Mouse (Mus musculus) hindbrain, embryonic 14.5 days (tissue): ENCODE data around the gene Adamts20. TPM values are rescaled to one million over a fixed set of nuclear protein-coding genes. Genes with fewer than 3 reads are reported as not detected.

Experiments used
- ATAC-seq: fragments of 200-750 bp; cut with Nextera tagmentation; 2 replicates; pipeline ENCODE4 v1.8.0; 2017; ENCODE audit warnings: moderate number of reproducible peaks, mild to moderate bottlenecking, moderate TSS enrichment, moderate library complexity; ENCODE audit not compliant: low FRiP score
- DNase-seq: peaks from one replicate; pipeline ENCODE4 v3.0.0-alpha.2; 2015; ENCODE audit warnings: low spot score
- H3K27ac ChIP-seq: fragments of 300-500 bp; sonication (generic); 2 replicates; pipeline ENCODE4 v1.5.1; 2014; ENCODE audit warnings: mild to moderate bottlenecking, moderate library complexity
- H3K27me3 ChIP-seq: fragments of 300-500 bp; sonication (generic); 2 replicates; pipeline ENCODE4 v1.6.1; 2014; ENCODE audit warnings: mild to moderate bottlenecking, low read length, mixed read lengths; ENCODE audit not compliant: control insufficient read depth, insufficient read depth
- H3K36me3 ChIP-seq: fragments of 300-500 bp; sonication (generic); replicated peaks from 2 replicates; pipeline ENCODE4 v1.6.1; 2014; ENCODE audit not compliant: control insufficient read depth, insufficient read depth
- H3K4me1 ChIP-seq: fragments of 300-500 bp; sonication (generic); replicated peaks from 2 replicates; pipeline ENCODE4 v1.6.1; 2014; ENCODE audit warnings: antibody characterized with exemption, low read length, mixed read lengths; ENCODE audit not compliant: control insufficient read depth, insufficient read depth
- H3K4me2 ChIP-seq: fragments of 300-500 bp; sonication (generic); replicated peaks from 2 replicates; pipeline ENCODE4 v1.6.1; 2014; ENCODE audit warnings: mild to moderate bottlenecking, moderate library complexity
- H3K4me3 ChIP-seq: fragments of 300-500 bp; sonication (generic); replicated peaks from 2 replicates; pipeline ENCODE4 v1.5.1; 2014; ENCODE audit warnings: mild to moderate bottlenecking, low read length
- H3K9ac ChIP-seq: fragments of 300-500 bp; sonication (generic); 2 replicates; pipeline ENCODE4 v1.6.1; 2014
- H3K9me3 ChIP-seq: fragments of 300-500 bp; sonication (generic); 2 replicates; pipeline ENCODE4 v1.6.1; 2016; ENCODE audit warnings: low read length; ENCODE audit not compliant: control insufficient read depth
- WGBS: fragments of 180-500 bp; shearing (Covaris S2); extraction: QIAGEN DNeasy Blood & Tissue Kit; methylation state at CpG from one replicate; pipeline ENCODE4 v1.1.7; 2014; 5-methylcytosine and 5-hydroxymethylcytosine counted together
- polyA plus RNA-seq: library from polyadenylated mRNA; unstranded; fragments of >200 nt; fragmentation: Nextera tagmentation; extraction: Ambion mirVana; gene quantifications from 2 replicates; pipeline ENCODE4 v1.2.1, GENCODE M21; 2014

Adamts20 gene
- polyA plus RNA-seq, 1 experiment from 2014 or later: 4.9 TPM

- 82% methylated on average over 2 of the region's 2 CpGs for WGBS
- H3K9me3 ChIP-seq: no peaks in the 10 kb centered on the region
- no peaks in the 10 kb centered on the region for H3K27me3 ChIP-seq
- no peak overlapping the region for H3K9ac ChIP-seq
- H3K36me3 ChIP-seq: no peaks in the 10 kb centered on the region
- no peak overlapping the region for H3K27ac ChIP-seq
- H3K4me2 ChIP-seq: no peak overlapping the region
- DNase-seq (no peak), ATAC-seq (no peak)
- H3K4me1 ChIP-seq: no peaks in the 10 kb centered on the region
- no peak overlapping the region for H3K4me3 ChIP-seq
These were observed 228.5 kb downstream of the Adamts20 start for GRCm38 (mm10) chr15:94236726-94237125.

GRCm38 (mm10) chr15:94236121-94236520, 229.1 kb downstream of the Adamts20 start:
- no peak for DNase-seq
- H3K9me3 ChIP-seq: no peaks in the 10 kb centered on the region
- H3K4me3 ChIP-seq: no peak overlapping the region
- no peaks in the 10 kb centered on the region for H3K27me3 ChIP-seq
- no peaks in the 10 kb centered on the region for H3K4me1 ChIP-seq
- no peak overlapping the region for H3K4me2 ChIP-seq
- no peak overlapping the region for H3K9ac ChIP-seq
- WGBS: 94% methylated on average over 3 of the region's 3 CpGs
- H3K27ac ChIP-seq: no peak overlapping the region
- ATAC-seq: no peak
- H3K36me3 ChIP-seq: no peaks in the 10 kb centered on the region

GRCm38 (mm10) chr15:94235190-94235589, 230.0 kb downstream of the Adamts20 start:
- H3K9me3 ChIP-seq: no peaks in the 10 kb centered on the region
- no peak overlapping the region for H3K4me3 ChIP-seq
- no peaks in the 10 kb centered on the region for H3K36me3 ChIP-seq
- WGBS: 95% methylated on average over 2 of the region's 2 CpGs
- no peaks in the 10 kb centered on the region for H3K4me1 ChIP-seq
- H3K9ac ChIP-seq: no peak overlapping the region
- no peak overlapping the region for H3K4me2 ChIP-seq
- no peaks in the 10 kb centered on the region for H3K27me3 ChIP-seq
- no peak overlapping the region for H3K27ac ChIP-seq
- no peak for DNase-seq
- no peak for ATAC-seq

- H3K4me1 ChIP-seq: no peaks in the 10 kb centered on the region
- no peak overlapping the region for H3K4me3 ChIP-seq
- 56% methylated on average over 5 of the region's 5 CpGs for WGBS
- no peaks in the 10 kb centered on the region for H3K27me3 ChIP-seq
- no peaks in the 10 kb centered on the region for H3K36me3 ChIP-seq
- H3K9ac ChIP-seq: no peak overlapping the region
- ATAC-seq (no peak), DNase-seq (no peak)
- no peaks in the 10 kb centered on the region for H3K9me3 ChIP-seq
- 0 out of 2 replicates have a peak overlapping the region, but pooled peaks have one; percentile 9 for H3K27ac ChIP-seq
- no peak overlapping the region for H3K4me2 ChIP-seq
These were observed 234.0 kb downstream of the Adamts20 start for GRCm38 (mm10) chr15:94231246-94231645.

- DNase-seq (no peak), ATAC-seq (no peak)
- H3K4me2 ChIP-seq: no peak overlapping the region
- no peaks in the 10 kb centered on the region for H3K27me3 ChIP-seq
- H3K27ac ChIP-seq: no peak overlapping the region
- H3K4me1 ChIP-seq: no peaks in the 10 kb centered on the region; the same call in 1 of the 2 replicates
- H3K9ac ChIP-seq: no peak overlapping the region
- H3K9me3 ChIP-seq: no peaks in the 10 kb centered on the region
- H3K4me3 ChIP-seq: no peak overlapping the region
- 92% methylated on average over 1 of the region's 1 CpGs for WGBS
- no peaks in the 10 kb centered on the region for H3K36me3 ChIP-seq
These were observed 237.8 kb downstream of the Adamts20 start for GRCm38 (mm10) chr15:94227388-94227787.

GRCm38 (mm10) chr15:94223101-94223500, 242.1 kb downstream of the Adamts20 start:
- ATAC-seq: no peak
- 49% methylated on average over 8 of the region's 8 CpGs for WGBS
- no peaks in the 10 kb centered on the region for H3K36me3 ChIP-seq
- no peaks in the 10 kb centered on the region; the same call in none of the 2 replicates for H3K4me1 ChIP-seq
- H3K27me3 ChIP-seq: no peaks in the 10 kb centered on the region
- no peak overlapping the region for H3K27ac ChIP-seq
- H3K4me2 ChIP-seq: no peak overlapping the region
- DNase-seq: no peak
- H3K9me3 ChIP-seq: no peaks in the 10 kb centered on the region
- no peak overlapping the region for H3K9ac ChIP-seq
- H3K4me3 ChIP-seq: no peak overlapping the region

- no peak overlapping the region for H3K9ac ChIP-seq
- H3K36me3 ChIP-seq: no peaks in the 10 kb centered on the region
- H3K27ac ChIP-seq: no peak overlapping the region
- no peaks in the 10 kb centered on the region for H3K27me3 ChIP-seq
- ATAC-seq (no peak), DNase-seq (no peak)
- no peaks in the 10 kb centered on the region for H3K9me3 ChIP-seq
- 59% methylated on average over 8 of the region's 8 CpGs for WGBS
- no peaks in the 10 kb centered on the region; the same call in none of the 2 replicates for H3K4me1 ChIP-seq
- no peak overlapping the region for H3K4me2 ChIP-seq
- H3K4me3 ChIP-seq: no peak overlapping the region
These were observed 244.5 kb downstream of the Adamts20 start for GRCm38 (mm10) chr15:94220686-94221085.

Other genes starting within 250 kb of the Adamts20 start
- gene Pus7l, start 78.1 kb upstream of the Adamts20 start, polyA plus RNA-seq: 6.5 and 6.7 TPM in 2 replicates
- 1.4 and 1.5 TPM in 2 replicates for gene Irak4, start 78.2 kb upstream of the Adamts20 start, polyA plus RNA-seq
- gene Twf1, start 124.5 kb upstream of the Adamts20 start, polyA plus RNA-seq: 80.3 and 85.3 TPM in 2 replicates
- 16.1 and 16.9 TPM in 2 replicates for gene Tmem117, start 163.8 kb upstream of the Adamts20 start, polyA plus RNA-seq